Mouse (Mus musculus): ENCODE data around the gene Gbx1. TPM values are rescaled to one million over a fixed set of nuclear protein-coding genes. Genes with fewer than 3 reads are reported as not detected.

The Gbx1 gene
- polyA plus RNA-seq, 1 experiment from 2014 or later: not detected

- DNase-seq (peak; percentile 91), ATAC-seq (peak; percentile 86)
- Histone ChIP-seq H3K4me2 (ENCODE audit: low read depth, low read length) (no peak overlapping the region), H3K36me3 (replicated peaks; ENCODE audit: insufficient read depth, low read length) (no peaks in the 10 kb centered on the region), H3K4me1 (ENCODE audit: insufficient read depth) (peaks cover 10% of the 10 kb centered on the region), H3K9ac (replicated peaks) (no peak overlapping the region), H3K27ac (ENCODE audit: low read depth) (no peak overlapping the region), H3K4me3 (ENCODE audit: low read depth, low read length) (no peak overlapping the region), H3K9me3 (ENCODE audit: low read length) (no peaks in the 10 kb centered on the region), H3K27me3 (ENCODE audit: insufficient read depth, low read length) (peaks cover 65% of the 10 kb centered on the region)
- 18% methylated on average over 24 of the region's 24 CpGs for WGBS (ENCODE audit: insufficient replicate concordance)
- TF ChIP-seq EP300 (IDR thresholded peaks at IDR 0.05; ENCODE audit: low read depth): no peak
- TF ChIP-seq CTCF (IDR thresholded peaks at IDR 0.05; ENCODE audit: low read depth): peak; percentile 100
Measured at GRCm38 (mm10) chr5:24530042-24530689, 3.2 kb upstream of the Gbx1 start.

GRCm38 (mm10) chr5:24527780-24528179 lies 778 bp upstream of the Gbx1 start:
- no peak for ATAC-seq
- 15% methylated on average over 6 of the region's 6 CpGs for WGBS (ENCODE audit: insufficient replicate concordance)
- H3K27me3 ChIP-seq (ENCODE audit: insufficient read depth, low read length): peaks cover 86% of the 10 kb centered on the region
- no peaks in the 10 kb centered on the region for H3K9me3 ChIP-seq (ENCODE audit: low read length)
- no peaks in the 10 kb centered on the region for H3K36me3 ChIP-seq (replicated peaks; ENCODE audit: insufficient read depth, low read length)
- no peak overlapping the region for H3K9ac ChIP-seq (replicated peaks)
- TF ChIP-seq EP300 (IDR thresholded peaks at IDR 0.05; ENCODE audit: low read depth): no peak
- no peak for TF ChIP-seq CTCF (IDR thresholded peaks at IDR 0.05; ENCODE audit: low read depth)
- DNase-seq: no peak
- H3K4me3 ChIP-seq (ENCODE audit: low read depth, low read length): no peak overlapping the region
- peaks cover 10% of the 10 kb centered on the region for H3K4me1 ChIP-seq (ENCODE audit: insufficient read depth)
- H3K27ac ChIP-seq (ENCODE audit: low read depth): no peak overlapping the region
- no peak overlapping the region for H3K4me2 ChIP-seq (ENCODE audit: low read depth, low read length)

DNA sequence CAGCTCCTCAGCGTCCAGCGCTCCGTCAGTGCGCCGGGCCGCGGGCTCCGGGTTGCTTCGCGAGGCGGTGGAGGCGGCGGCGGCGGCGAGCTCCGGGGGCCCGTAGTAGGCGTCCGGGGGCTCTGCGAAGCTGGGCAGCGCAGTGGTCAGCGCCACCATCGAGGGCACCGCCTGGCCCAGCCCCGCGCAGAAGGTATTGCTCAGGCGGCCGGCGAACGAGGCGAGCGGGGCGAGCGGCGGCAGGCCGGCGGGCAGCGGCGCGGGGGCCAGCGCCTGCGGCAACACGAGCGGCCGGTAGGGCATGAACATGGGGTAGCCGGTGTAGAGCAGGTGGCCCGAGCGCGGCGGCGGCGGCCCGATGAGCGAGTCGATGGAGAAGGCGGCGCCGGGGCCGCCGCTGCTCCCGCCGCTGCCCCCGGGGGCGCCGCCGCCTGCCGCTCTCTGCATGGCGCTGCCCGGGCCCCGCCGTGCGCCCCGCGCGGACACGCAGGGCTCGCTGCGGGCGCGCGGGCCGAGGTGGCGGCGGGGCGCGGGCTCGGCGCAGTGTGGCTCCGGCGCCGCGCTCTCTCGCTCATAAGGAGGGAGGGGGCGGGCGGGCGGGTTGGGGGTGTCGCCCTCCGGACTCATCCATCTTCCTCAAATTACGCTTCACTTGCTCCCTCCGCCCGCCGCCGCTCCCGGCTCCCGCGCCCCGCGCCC lies 663 bp downstream of the Gbx1 start:
- Histone ChIP-seq H3K4me3 (ENCODE audit: low read depth, low read length) (peak overlapping the region; percentile 25), H3K9me3 (ENCODE audit: low read length) (no peaks in the 10 kb centered on the region), H3K36me3 (replicated peaks; ENCODE audit: insufficient read depth, low read length) (no peaks in the 10 kb centered on the region), H3K4me2 (ENCODE audit: low read depth, low read length) (peak overlapping the region; percentile 62), H3K27me3 (ENCODE audit: insufficient read depth, low read length) (peaks cover 92% of the 10 kb centered on the region), H3K9ac (replicated peaks) (no peak overlapping the region), H3K27ac (ENCODE audit: low read depth) (no peak overlapping the region), H3K4me1 (ENCODE audit: insufficient read depth) (peaks cover 10% of the 10 kb centered on the region)
- under 1% methylated on average over 48 of the region's 109 CpGs for WGBS (ENCODE audit: insufficient replicate concordance)
- TF ChIP-seq CTCF (IDR thresholded peaks at IDR 0.05; ENCODE audit: low read depth): no peak
- no peak for TF ChIP-seq EP300 (IDR thresholded peaks at IDR 0.05; ENCODE audit: low read depth)
- DNase-seq (no peak), ATAC-seq (0 out of 2 replicates have a peak, but pooled peaks have one; percentile 17)

DNA sequence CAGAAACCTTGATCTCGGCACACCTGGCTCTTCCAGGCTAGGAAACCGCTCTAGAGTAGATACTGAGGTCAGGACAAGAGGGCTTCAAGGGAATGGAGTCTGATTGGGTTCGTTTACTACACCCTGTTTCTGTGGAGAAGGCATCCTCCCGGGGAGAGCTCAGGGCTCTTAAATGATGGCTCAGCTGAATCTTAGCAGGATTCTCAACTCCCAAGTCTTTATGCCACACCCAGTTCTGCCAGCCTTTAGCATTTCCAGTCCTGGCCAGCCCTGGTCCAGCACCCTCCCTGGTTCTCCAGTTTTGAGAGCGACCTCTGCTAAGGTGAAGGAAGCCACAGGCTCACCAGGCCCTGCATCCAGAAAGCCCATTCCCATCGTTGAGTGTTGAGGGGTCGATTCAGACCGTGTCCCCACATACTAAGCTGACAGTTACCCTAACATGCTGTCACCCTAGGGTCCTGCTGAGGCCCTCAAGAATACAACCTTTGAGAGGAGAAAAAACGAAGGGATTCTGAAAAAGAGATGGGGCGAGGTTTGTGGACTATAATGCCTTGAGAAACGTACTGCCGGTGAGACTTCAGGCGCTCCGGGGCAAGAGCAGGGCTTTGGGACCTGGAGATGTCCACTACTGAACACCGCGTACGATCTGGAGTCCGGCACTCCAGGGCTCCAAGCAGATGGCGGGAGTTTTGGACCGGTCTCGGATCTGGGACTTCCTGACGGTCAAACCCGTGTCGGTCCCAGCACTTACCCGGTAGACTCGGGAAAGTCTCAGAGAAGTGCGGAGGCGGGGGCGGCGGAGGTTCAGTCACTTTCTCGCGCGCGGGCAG lies 1.4 kb downstream of the Gbx1 start:
- DNase-seq: no peak
- WGBS (ENCODE audit: insufficient replicate concordance): 7% methylated on average over 34 of the region's 34 CpGs
- Histone ChIP-seq H3K4me2 (ENCODE audit: low read depth, low read length) (peak overlapping the region; percentile 62; the same call in 1 of the 2 replicates), H3K4me1 (ENCODE audit: insufficient read depth) (peaks cover 10% of the 10 kb centered on the region), H3K4me3 (ENCODE audit: low read depth, low read length) (peak overlapping the region; percentile 25), H3K36me3 (replicated peaks; ENCODE audit: insufficient read depth, low read length) (no peaks in the 10 kb centered on the region), H3K9ac (replicated peaks) (no peak overlapping the region), H3K27ac (ENCODE audit: low read depth) (no peak overlapping the region), H3K27me3 (ENCODE audit: insufficient read depth, low read length) (peaks cover 87% of the 10 kb centered on the region), H3K9me3 (ENCODE audit: low read length) (no peaks in the 10 kb centered on the region)
- no peak for TF ChIP-seq EP300 (IDR thresholded peaks at IDR 0.05; ENCODE audit: low read depth)
- TF ChIP-seq CTCF (IDR thresholded peaks at IDR 0.05; ENCODE audit: low read depth): no peak
- ATAC-seq: no peak

GRCm38 (mm10) chr5:24524522-24524921 lies 2.5 kb downstream of the Gbx1 start:
- peaks cover 83% of the 10 kb centered on the region for H3K27me3 ChIP-seq (ENCODE audit: insufficient read depth, low read length)
- no peak overlapping the region for H3K4me3 ChIP-seq (ENCODE audit: low read depth, low read length)
- 15% methylated on average over 4 of the region's 4 CpGs for WGBS (ENCODE audit: insufficient replicate concordance)
- H3K9ac ChIP-seq (replicated peaks): no peak overlapping the region
- no peak overlapping the region for H3K27ac ChIP-seq (ENCODE audit: low read depth)
- H3K9me3 ChIP-seq (ENCODE audit: low read length): no peaks in the 10 kb centered on the region
- TF ChIP-seq EP300 (IDR thresholded peaks at IDR 0.05; ENCODE audit: low read depth): no peak
- TF ChIP-seq CTCF (IDR thresholded peaks at IDR 0.05; ENCODE audit: low read depth): no peak
- peaks cover 10% of the 10 kb centered on the region for H3K4me1 ChIP-seq (ENCODE audit: insufficient read depth)
- no peak for DNase-seq
- H3K36me3 ChIP-seq (replicated peaks; ENCODE audit: insufficient read depth, low read length): no peaks in the 10 kb centered on the region
- H3K4me2 ChIP-seq (ENCODE audit: low read depth, low read length): no peak overlapping the region
- no peak for ATAC-seq

DNA sequence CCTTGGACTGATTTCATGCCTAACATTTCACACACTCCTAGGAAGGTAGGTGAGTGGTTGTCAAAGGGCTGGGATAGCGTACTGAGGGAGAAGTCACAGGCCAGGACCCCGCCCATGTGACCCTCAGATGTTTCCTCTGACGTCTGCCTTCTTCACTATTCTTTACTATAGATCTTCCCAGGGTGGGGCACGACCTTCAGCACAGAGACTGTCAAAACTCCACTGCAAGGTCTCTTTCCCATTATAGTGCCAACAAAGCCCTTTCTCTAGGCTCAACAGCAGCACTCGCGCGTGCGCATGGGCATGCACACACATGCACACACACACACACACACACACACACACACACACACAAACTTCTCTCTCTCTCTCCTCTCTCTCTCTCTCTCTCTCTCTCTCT lies 3.2 kb downstream of the Gbx1 start:
- H3K9me3 ChIP-seq (ENCODE audit: low read length): no peaks in the 10 kb centered on the region
- no peak overlapping the region for H3K9ac ChIP-seq (replicated peaks)
- WGBS (ENCODE audit: insufficient replicate concordance): 40% methylated on average over 8 of the region's 8 CpGs
- H3K4me1 ChIP-seq (ENCODE audit: insufficient read depth): peaks cover 10% of the 10 kb centered on the region
- TF ChIP-seq EP300 (IDR thresholded peaks at IDR 0.05; ENCODE audit: low read depth) (no peak), CTCF (IDR thresholded peaks at IDR 0.05; ENCODE audit: low read depth) (no peak)
- H3K4me3 ChIP-seq (ENCODE audit: low read depth, low read length): no peak overlapping the region
- ATAC-seq (no peak), DNase-seq (no peak)
- H3K27ac ChIP-seq (ENCODE audit: low read depth): no peak overlapping the region
- no peak overlapping the region for H3K4me2 ChIP-seq (ENCODE audit: low read depth, low read length)
- peaks cover 78% of the 10 kb centered on the region for H3K27me3 ChIP-seq (ENCODE audit: insufficient read depth, low read length)
- H3K36me3 ChIP-seq (replicated peaks; ENCODE audit: insufficient read depth, low read length): no peaks in the 10 kb centered on the region
